Mouse (Mus musculus) adrenal gland, adult 2 months (tissue): ENCODE measurements around the gene Slc5a11. TPM values are rescaled to one million over a fixed set of nuclear protein-coding genes. Genes with fewer than 3 reads are reported as not detected.

Source experiments
- DNase-seq: peaks from one replicate; pipeline ENCODE4 v3.0.0; 2021
- polyA plus RNA-seq: library from polyadenylated mRNA; depleted of rRNA; stranded (reverse); fragments of >200 nt; gene quantifications from 2 replicates; pipeline ENCODE4 v1.2.3, GENCODE M21; 2012; rRNA removed
- total RNA-seq, 2 experiments: library from RNA; stranded (reverse); gene quantifications; 2 replicates each; pipeline ENCODE4 v1.2.3; 2021

Gene Slc5a11
- total and polyA plus RNA-seq, 3 experiments, result not detected

DNA sequence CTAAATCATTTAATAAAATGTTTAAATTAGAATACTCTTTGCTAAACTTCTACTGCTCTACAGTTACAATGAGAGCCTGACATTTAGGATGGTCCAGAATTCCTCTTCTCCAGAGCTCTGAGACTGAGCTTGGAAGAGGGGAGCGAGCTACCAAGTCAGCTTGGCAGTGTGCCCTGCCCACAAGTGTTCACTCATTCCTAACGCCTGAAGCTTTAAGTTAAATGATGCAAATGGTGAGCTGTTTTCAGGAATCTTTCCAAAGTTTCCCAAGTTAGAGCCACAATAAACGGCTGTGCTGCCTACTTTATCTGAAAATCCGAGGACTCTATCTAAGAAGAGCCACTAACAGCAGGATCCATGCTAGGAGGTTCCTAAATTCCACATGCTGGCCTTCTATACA, 69.2 kb downstream of the Slc5a11 start:
- no peak for DNase-seq

DNA sequence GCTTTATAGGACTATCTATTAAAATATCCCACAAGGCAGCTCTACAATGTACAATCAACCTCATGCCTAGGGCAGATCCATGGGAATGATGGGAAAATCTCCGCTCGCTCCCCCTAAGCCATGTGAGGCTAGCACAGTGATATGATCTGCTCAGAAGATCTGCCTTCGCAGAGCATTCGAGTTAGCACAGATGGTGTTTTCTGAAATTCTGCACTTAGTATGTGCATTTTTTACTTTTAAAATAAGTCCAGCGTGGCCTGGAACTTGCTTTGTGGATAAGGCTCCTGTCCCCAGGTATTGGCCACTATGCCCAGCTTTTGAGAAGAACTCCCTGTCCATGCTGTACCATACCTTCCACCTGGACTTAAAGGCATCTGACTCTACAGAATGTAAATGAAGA, 71.3 kb downstream of the Slc5a11 start:
- DNase-seq, result no peak

DNA sequence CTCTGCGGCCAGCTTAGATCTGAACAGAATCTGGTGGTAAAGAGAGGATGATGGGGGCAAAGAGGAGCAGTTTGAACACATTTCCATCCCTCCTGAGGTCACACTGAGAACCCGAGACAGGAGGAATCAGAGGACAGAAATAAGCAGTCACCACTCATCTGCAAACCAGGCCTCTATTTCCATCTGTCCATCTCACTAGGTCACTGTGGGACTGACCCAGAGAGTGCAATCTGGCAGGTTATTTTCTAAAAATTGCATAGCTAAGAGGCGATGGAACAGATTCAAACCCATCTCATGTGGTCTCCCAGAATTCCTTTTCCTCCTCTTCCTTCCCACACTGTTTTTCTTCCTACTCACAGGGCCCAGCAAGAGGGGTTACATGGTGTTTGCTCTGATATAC, 73.3 kb downstream of the Slc5a11 start:
- DNase-seq, result no peak

DNA sequence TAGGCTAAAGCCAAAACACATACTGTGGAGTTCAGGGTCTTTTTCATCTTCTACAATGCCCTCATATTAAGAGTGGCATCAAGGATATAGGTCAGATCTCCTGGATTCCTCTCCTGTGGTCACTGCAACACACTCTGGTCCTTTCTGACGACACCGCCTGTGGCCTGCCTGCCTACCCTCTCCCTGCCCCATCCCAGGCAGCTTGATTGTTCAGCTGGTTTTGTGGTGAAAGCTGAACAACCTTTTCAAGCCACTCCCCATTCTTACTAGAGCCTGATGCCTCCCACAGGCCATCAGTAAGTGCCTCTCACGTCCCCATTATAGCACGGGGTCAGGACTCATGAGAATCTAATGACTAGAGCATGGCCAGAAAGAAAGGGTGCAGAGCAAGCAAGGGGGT, 74.6 kb downstream of the Slc5a11 start:
- no peak for DNase-seq

DNA sequence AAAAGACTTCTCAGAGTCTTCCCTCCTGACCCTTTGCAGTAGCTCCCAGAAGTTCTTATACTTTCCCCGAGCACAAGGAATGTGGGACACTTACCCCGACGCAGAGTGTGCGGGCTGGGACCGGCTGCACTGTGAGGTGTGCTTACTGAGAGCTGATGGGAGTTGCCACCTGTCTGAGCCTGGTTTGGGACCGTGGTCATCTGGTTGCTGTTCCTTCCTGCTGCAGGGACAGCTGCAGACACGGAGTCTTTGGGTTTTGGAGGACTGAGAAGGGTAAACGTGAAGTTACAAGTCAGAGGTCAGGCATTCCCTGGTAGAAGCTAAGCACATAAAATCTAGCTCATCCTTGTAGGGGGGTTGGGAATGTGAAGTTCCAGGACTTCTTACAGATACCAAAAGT, 77.4 kb downstream of the Slc5a11 start:
- DNase-seq, result no peak

DNA sequence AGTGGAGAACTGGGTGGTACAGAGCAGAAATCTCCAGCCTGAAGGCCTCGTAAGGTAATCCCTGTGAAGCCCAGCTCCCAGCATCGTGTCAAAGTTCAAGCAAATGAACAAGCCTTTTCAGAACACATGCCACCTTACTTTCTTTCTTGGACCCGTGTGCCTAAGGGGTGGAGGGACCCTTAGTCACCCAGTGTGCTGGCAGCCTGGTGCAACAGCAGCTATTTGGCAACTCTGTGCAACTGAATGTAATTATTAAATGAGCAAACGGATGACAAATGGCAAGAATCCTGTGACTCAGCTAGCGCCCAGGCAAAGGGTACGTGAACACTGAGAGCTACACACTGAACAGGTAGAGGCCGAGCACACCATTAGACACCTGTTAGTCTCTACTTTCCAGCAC, 79.3 kb downstream of the Slc5a11 start:
- peak; percentile 65 for DNase-seq

DNA sequence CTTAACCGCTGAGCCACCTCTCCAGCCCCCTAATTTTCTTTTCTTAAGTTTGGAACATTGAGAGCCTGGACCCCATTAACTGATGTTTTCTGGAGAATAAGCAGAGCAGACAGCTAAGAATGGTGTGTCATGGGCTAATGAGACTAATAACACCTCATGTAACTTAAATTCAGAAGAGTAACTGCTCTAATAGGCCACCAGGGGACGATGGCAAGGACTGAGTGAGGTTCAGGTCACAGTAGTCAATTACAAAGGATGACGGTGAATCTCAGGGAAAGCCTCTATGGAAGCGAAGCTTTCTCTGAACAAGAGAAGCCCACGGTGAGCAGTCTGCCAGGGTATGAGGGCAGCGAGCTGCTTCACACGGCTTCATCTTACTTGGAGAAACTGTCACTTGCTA, 80.8 kb downstream of the Slc5a11 start:
- DNase-seq, result no peak

DNA sequence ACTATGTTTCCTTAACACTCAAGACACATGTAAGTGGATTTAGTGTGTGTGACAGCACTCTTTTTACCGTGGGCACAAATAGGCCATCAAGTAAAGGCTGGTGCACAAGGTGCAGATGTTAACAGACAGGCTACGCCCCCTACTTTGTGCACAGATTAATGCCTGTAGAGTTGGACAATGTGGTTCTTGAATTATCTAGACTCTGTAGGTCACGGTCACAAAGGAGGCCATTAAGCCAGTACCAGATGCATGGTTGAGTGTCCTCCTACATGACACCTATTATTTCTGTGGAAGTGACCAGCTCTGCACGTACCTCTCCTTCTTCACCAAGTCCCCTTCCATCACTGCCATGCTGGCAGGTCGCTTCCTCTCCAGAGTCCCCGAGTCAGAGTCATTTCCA, 81.5 kb downstream of the Slc5a11 start:
- no peak for DNase-seq

DNA sequence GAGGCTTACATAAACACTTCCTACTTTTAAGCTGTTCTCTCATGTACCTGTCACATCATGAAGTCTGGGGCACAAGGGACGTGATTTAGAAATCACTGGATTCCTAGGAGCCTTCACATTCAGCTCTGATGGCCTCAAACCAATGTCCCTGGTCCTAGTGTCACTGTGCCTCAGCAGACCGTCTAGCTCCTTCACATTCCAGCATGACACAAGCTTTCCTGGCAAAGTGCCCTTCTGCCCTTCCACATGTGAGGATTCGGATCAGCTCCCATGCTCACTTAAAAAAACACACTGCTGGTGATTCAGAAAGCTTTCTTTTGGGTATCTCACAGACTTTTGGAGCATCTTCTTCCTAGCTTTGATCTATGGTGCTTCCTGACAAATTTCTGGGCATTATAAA, 83.6 kb downstream of the Slc5a11 start:
- peak; percentile 85 for DNase-seq

DNA sequence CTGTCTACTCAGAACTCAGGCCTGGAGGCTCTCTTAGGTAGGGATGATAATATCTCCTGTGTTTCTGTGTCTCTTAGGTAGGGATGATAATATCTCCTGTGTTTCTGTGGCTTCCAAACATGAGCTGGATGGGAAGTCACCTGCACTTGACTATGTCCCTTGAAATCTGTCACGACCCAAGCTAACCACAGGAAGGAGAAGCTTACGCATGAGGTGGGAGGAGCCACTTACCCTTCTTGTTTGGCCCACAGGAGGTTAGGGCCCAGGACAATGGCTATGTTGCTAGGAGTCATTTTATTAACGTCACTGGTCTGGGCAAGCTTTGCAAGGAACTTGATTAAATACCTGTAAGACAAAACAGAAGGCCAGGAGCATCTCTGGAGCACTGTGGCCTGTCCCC, 85.7 kb downstream of the Slc5a11 start:
- no peak for DNase-seq

DNA sequence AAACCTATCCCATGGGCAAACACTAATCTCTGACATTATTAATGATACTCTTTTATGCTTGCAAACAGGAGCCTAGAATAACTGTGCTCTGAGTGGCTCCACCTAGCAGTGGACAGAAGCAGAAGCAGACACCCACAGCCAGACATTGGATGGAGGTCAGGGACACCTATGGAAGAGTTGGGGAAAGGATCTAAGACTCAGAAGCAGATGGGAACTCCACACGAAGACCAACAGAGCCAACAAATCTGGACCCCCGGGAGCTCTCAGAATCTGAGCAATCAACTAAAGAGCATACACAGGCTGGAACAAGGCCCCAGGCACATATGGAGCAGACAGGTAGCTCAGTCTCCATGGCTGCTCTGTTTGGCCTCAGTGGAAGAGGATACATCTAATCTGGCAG, 90.8 kb downstream of the Slc5a11 start:
- DNase-seq, result no peak

DNA sequence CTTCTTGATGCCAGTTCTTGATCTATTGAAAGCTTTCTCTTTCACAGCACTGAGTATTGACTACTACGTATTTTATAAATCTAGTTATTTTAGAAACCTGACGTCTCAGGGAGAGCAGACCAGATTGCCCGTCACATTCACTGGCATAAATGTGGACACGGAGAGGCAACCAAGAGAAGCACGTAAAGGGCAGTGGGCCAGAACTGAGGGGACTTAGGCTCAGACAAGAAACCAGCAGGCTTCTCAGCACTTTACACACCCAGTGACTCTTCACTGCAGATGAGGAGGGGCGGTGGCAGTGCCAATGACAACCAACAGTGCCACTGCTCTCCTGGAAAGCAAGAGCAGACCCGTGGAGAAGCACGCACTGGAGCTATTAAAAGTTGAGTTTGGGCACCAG, 92.7 kb downstream of the Slc5a11 start:
- DNase-seq, result no peak

DNA sequence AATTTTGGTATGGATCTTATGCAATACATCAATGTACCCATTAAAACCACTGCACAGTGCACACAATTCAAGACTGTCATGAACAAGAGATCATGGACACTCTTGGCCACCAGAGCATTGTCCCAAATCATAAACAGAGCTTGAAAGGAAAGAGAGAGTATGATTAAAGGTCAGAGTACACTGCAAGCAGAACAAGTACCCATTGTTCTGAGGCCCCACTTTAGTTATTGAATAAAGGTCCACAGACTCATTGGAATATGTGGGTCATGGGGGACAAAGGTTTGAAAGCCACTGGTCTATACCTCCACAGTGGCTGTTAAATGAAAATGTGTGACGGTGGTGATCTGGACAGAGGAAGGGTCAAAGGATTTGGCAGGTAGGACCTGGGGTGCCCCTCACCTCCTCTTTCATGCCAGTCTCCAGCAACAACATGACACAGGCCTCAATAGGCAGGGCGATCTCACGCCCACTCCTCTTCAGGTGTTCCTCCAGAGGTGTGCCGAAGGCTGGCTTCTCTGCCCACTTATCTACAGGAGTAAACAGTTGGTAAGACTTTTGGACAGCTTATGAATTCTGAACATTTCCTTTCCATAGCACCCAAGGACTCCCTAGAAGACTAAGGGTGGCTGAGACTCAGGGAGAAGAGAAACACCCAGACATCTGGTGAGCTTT, 93.4 kb downstream of the Slc5a11 start:
- DNase-seq, result no peak

DNA sequence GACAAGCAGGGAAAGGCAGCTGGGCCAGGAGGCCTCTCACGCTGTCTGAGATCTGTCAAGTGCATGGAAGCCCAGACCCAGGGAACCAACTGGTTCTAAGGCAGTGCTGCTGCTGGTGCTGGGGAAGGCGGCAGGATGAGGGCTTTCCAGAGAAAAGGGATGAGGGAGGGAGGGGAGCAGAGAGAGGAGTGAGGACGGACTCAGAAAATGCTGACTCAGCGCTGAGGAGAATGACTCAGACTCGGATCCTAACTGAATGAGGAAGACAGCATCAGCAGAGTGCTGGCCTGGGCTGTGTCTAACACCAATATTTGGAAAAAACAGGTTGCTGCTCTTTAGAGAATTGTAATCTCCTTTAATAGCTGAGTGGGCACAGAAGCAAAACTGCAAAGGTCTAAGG, 97.3 kb downstream of the Slc5a11 start:
- peak; percentile 44 for DNase-seq

DNA sequence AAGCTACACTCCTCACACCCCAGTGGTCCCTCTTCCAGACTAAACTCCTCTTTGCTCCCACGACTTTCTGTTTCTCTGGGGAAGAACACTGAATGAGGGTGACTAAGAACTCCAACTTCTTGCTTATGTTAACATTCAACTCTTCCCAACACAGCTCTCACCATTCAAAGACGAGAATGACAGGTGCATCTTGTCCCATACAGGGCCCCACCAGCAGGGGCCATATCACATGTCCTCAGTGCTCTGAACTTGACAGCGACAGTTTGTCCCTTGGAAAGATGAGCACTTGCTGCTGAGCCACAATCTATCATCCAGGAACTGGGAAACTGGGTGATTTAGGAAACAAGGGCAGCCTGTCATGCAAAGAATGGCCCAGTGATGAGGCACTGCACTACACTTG, 98.2 kb downstream of the Slc5a11 start:
- no peak for DNase-seq

DNA sequence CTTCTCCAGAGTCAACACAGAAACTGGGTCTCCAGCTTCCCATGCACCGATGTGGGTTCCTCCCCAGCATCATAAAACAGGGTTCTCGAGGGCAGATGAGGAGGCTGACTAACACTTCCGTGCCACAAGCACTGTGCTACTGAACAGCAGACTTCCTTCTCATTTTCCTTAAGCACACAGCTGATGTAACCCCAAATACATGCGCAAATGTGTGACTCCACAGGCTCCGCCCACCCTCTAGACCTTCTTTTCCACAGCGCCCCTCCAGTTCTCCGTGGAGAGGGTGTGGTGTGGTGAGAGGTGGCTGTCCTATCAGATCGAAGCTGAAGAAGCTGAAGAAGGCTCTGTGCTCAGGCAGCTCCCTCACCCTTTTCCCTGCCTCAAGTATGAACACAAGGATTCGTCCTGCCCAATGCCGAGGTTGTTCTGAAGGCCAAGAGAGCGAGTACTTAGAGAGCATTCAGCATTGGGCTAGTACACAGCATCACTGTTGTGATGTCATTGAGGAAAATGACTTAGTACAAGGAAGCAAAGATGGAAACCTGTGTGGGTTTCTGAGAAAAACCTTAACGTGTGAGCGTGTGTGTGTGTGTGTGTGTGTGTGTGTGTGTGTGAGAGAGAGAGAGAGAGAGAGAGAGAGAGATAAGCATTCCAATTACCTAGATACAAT, 108.0 kb downstream of the Slc5a11 start:
- DNase-seq, result no peak

Other genes starting within 250 kb of the Slc5a11 start
- 10 to 100 TPM; 43.8 to 82.9 TPM for gene Rbbp6, start 249.1 kb upstream of the Slc5a11 start, total RNA-seq
- 5.5 and 8.0 TPM in 2 replicates for gene Rbbp6, start 249.1 kb upstream of the Slc5a11 start, polyA plus RNA-seq
- 10 to 100 TPM; 42.4 to 59.4 TPM for gene Tnrc6a, start 90.9 kb upstream of the Slc5a11 start, total RNA-seq
- gene Tnrc6a, start 90.9 kb upstream of the Slc5a11 start, polyA plus RNA-seq, result 29.6 and 30.8 TPM in 2 replicates
- gene Lcmt1, start 155.0 kb downstream of the Slc5a11 start, total RNA-seq, result 10 to 100 TPM; 24.0 to 28.3 TPM
- 15.9 and 16.5 TPM in 2 replicates for gene Lcmt1, start 155.0 kb downstream of the Slc5a11 start, polyA plus RNA-seq
- gene Arhgap17, start 155.1 kb downstream of the Slc5a11 start, total RNA-seq, result 10 to 100 TPM; 52.9 to 58.3 TPM
- gene Arhgap17, start 155.1 kb downstream of the Slc5a11 start, polyA plus RNA-seq, result 54.8 and 62.0 TPM in 2 replicates
- gene Aqp8, start 247.5 kb downstream of the Slc5a11 start, total RNA-seq, result not detected
- gene Aqp8, start 247.5 kb downstream of the Slc5a11 start, polyA plus RNA-seq, result not detected in 2 replicates